Mouse (Mus musculus): ENCODE measurements around the gene Srbd1. TPM values are rescaled to one million over a fixed set of nuclear protein-coding genes. Genes with fewer than 3 reads are reported as not detected.

Srbd1 gene
- polyA plus RNA-seq, 1 experiment from 2014 or later: 9.0 TPM

DNA sequence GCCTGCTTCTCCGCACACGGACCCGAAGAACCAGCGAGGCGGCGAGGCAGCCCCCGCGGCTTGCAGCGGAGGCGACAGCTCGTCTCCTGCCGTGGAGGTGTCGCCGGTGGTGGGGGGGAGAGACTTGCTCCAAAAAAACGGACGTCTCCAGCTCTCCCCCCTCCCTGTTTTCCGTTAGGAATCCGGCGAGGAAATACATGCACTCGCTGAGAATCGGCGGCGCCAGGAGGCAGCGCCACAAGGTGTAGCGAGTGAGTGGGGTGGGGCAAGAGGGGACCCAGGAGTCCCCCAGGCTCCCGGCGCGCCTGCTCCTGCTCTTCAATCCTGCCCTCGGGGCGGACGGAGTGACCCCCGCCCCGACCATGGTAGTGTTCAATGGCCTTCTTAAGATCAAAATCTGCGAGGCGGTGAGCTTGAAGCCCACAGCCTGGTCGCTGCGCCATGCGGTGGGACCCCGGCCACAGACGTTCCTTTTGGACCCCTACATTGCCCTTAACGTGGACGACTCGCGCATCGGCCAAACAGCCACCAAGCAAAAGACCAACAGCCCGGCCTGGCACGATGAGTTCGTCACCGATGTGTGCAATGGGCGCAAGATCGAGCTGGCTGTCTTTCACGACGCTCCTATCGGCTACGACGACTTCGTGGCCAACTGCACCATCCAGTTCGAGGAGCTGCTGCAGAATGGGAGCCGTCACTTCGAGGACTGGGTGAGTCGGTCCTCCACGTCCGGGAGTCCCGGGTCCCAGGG, 23.4 kb upstream of the Srbd1 start:
- ATAC-seq (ENCODE audit: low read depth): no peak

DNA sequence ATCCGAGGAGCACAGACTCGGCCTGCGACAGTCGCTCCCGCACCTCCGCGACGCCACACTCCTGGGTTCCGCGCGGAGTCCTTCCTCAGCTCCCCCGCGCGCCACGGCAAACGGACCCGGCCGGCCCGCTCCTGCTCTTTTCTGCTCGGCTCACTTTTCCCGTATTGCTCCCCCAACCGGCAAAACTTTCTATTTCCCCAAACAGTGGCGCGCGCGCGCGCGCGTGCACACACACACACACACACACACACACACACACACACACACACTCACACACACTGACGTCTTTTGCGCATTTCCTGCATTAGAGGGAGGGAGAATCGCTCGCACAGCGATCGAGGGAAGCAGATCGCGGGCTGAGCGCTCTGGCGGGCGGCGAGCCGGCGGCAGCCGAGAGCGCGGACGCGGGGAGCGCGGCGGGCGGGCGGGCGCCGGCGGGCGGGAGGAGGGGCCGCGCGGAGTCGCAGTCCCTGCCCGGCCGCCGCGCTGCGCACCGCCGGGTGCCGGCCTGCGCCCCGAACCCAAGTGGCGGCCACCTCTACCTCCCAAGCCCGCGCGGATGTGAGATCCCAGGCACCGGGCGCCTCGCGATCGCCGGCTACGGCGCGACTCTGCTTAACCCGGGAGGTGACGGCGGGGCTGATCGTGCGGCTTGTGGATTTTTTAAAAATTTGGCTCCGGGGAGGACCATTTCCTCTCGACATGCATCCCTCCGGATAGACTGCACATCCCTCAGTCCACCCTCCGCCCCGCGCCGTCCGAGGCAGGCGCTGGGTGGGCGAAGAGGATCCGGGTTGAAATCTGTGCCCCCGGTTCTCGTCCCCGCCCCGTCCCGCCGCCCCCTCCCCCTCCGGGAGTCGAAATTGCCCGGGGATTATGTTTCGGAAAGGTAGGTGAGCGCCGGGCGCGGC, 22.6 kb upstream of the Srbd1 start, which contains the start of gene Prkce:
TSS of gene Prkce (plus strand) at position 466 of the 911 bp plus-strand sequence.
- DNase-seq (peak; percentile 55), ATAC-seq (ENCODE audit: low read depth) (peak; percentile 76)
- Histone ChIP-seq H3K4me3 (replicated peaks) (peak within 1 kb of the TSS; percentile 75), H3K27ac (peak within 1 kb of the TSS; percentile 86), H3K9ac (peak within 1 kb of the TSS; percentile 82), H3K27me3 (peaks cover 44% of the 10 kb centered on the region), H3K36me3 (no peaks in the 10 kb centered on the region), H3K4me1 (replicated peaks) (peaks cover 48% of the 10 kb centered on the region), H3K9me3 (replicated peaks) (no peaks in the 10 kb centered on the region), H3K4me2 (peak within 1 kb of the TSS; percentile 96)
- under 1% methylated on average over 91 of the region's 115 CpGs for WGBS (ENCODE audit: insufficient replicate concordance)

More for the DNA sequence above, 23.4 kb upstream of the Srbd1 start:
- Histone ChIP-seq H3K4me1 (replicated peaks) (peaks cover 45% of the 10 kb centered on the region), H3K4me2 (peak overlapping the region; percentile 96), H3K36me3 (no peaks in the 10 kb centered on the region; the same call in 1 of the 2 replicates), H3K9ac (peak overlapping the region; percentile 82), H3K27me3 (peaks cover 44% of the 10 kb centered on the region), H3K9me3 (replicated peaks) (no peaks in the 10 kb centered on the region), H3K4me3 (replicated peaks) (peak overlapping the region; percentile 75), H3K27ac (no peak overlapping the region)
- WGBS (ENCODE audit: insufficient replicate concordance): under 1% methylated on average over 64 of the region's 64 CpGs
- no peak for DNase-seq

DNA sequence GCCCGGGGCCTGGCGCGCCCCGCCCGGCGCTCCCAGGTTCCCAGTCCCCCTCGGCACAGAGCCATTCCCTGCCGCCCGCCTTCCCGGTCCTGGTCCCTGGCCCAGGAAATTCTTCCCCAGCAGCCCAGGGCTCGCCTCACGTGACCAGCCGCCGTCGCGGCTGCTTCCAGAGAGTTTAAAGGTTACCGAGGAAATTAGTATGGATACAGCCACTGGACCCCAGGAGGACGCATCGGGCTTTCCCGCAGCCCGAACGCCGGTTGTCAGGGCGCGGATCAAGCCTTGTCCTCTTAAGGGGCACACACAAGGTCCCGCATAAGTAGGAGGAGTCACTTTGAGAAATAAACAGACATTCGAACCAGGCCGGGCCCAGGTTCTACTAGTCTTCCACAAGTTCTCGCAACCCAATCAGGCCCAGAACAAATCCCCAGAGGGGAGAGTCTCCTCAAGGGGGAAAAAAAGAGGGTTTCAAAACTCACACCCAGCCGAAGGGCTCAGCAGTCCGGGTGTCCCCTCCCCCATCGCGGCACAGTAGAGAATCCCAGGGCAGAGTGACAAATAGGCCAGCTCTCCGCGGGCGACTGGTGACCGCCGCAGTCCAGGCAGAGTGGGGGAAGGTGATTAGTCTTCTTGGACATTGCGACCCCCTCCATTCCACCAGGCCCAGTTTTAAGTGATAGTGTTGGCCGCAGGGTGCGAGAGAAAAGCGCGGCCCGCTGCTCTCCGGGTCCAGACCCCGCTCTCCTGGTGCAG, 21.8 kb upstream of the Srbd1 start:
- Histone ChIP-seq H3K27ac (peak overlapping the region; percentile 86), H3K9ac (peak overlapping the region; percentile 82), H3K4me2 (peak overlapping the region; percentile 96), H3K4me3 (replicated peaks) (peak overlapping the region; percentile 75), H3K9me3 (replicated peaks) (no peaks in the 10 kb centered on the region), H3K4me1 (replicated peaks) (peaks cover 52% of the 10 kb centered on the region), H3K36me3 (no peaks in the 10 kb centered on the region), H3K27me3 (peaks cover 44% of the 10 kb centered on the region)
- DNase-seq (peak; percentile 45), ATAC-seq (ENCODE audit: low read depth) (peak; percentile 61)
- WGBS (ENCODE audit: insufficient replicate concordance): under 1% methylated on average over 46 of the region's 46 CpGs

DNA sequence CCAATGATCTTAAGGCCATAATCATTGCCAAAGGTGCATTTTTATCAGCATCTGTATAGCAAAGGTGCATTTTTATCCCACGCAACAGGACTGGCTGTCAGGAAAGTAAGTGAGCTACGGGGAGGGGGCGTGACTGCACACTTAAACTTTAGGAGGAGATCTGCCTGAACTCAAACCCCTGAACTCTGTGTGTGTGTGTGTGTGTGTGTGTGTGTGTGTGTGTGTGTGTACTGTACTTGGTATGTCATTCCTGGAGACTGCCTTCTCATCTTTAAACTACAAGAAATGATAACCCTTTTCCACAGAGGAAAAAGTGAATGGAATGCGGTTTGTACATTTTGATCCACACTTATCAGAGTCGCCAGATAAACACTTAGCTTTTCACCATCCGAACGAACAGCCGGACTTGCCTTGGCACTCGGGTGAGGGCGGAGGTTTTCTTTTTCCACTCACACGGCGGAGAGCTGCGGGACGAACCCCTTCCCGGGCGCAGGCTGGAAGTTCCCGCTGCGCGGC, 21.1 kb upstream of the Srbd1 start:
- peak overlapping the region; percentile 86 for H3K27ac ChIP-seq
- no peak for DNase-seq
- WGBS (ENCODE audit: insufficient replicate concordance): 8% methylated on average over 19 of the region's 19 CpGs
- peaks cover 44% of the 10 kb centered on the region for H3K27me3 ChIP-seq
- H3K36me3 ChIP-seq: no peaks in the 10 kb centered on the region
- no peaks in the 10 kb centered on the region for H3K9me3 ChIP-seq (replicated peaks)
- H3K9ac ChIP-seq: peak overlapping the region; percentile 82
- ATAC-seq (ENCODE audit: low read depth): no peak
- H3K4me1 ChIP-seq (replicated peaks): peaks cover 52% of the 10 kb centered on the region
- H3K4me2 ChIP-seq: peak overlapping the region; percentile 96
- H3K4me3 ChIP-seq (replicated peaks): peak overlapping the region; percentile 75

DNA sequence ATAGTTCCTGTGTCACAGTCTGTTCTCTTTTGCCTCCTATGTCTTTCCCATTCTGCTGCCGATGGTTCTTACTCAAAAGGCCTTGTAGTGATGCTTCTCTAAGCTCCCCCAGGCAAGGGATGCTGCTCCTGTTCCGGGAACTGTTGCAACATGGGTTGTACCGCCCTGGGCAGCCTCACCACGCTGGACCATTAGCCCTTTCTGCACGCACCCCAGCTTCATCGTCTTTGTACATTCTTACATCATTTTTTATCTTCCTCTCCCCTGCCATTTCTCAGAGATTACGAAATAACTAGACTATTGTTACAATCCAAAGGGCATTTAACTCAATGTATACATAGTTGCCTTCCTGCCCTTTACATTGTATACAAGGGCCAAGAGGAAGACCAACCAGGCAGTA, 19.4 kb upstream of the Srbd1 start:
- Histone ChIP-seq H3K4me2 (no peak overlapping the region), H3K27ac (no peak overlapping the region), H3K9me3 (replicated peaks) (no peaks in the 10 kb centered on the region), H3K4me3 (replicated peaks) (no peak overlapping the region), H3K9ac (no peak overlapping the region), H3K36me3 (no peaks in the 10 kb centered on the region), H3K27me3 (peaks cover 32% of the 10 kb centered on the region), H3K4me1 (replicated peaks) (peaks cover 40% of the 10 kb centered on the region)
- ATAC-seq (ENCODE audit: low read depth): no peak
- 60% methylated on average over 7 of the region's 7 CpGs for WGBS (ENCODE audit: insufficient replicate concordance)
- no peak for DNase-seq

DNA sequence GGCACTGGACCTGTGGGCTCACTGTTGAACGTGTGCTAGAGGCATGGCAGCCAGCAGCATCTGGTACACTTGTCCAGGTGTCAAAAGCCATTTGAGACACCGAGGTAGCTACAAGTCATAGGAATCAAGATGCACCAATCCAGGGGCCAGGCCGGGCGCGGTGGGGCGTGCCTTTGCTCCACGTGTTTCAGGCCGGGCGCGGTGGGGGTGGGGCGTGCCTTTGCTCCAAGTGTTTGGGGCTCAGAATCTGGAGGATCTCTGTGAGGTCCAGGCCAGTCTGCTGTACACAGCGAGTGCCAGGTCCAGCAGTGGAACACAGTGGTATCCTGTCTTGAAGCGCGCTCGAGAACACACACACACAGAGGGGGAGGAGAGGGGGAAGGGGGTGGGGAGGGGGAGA, 17.7 kb upstream of the Srbd1 start:
- Histone ChIP-seq H3K9ac (no peak overlapping the region), H3K27me3 (peaks cover 18% of the 10 kb centered on the region), H3K4me3 (replicated peaks) (no peak overlapping the region), H3K27ac (no peak overlapping the region), H3K4me2 (no peak overlapping the region), H3K4me1 (replicated peaks) (peaks cover 25% of the 10 kb centered on the region), H3K36me3 (no peaks in the 10 kb centered on the region), H3K9me3 (replicated peaks) (no peaks in the 10 kb centered on the region)
- ATAC-seq (ENCODE audit: low read depth): no peak
- DNase-seq: peak; percentile 33
- 58% methylated on average over 15 of the region's 15 CpGs for WGBS (ENCODE audit: insufficient replicate concordance)

DNA sequence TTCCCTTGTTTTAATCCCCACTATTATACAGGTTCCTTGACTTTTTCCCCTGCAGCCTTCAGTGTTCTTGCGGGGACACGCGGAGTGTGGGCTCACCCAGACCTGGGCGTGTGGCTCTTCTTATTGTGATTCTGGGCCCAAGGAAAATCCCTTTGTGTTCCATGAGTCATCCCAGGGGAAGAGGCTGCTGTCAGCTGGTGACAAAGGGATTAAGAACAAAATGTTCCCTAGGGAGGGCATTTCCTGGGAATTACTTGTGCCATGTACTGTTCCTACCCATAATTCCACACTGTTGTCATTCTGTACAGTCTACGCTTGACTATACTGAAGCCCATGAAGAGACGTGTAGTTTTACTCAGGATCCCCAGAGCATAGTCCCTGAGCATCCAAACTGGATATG, 12.0 kb upstream of the Srbd1 start:
- no peak for DNase-seq
- Histone ChIP-seq H3K4me2 (no peak overlapping the region), H3K9me3 (replicated peaks) (no peaks in the 10 kb centered on the region), H3K4me3 (replicated peaks) (no peak overlapping the region), H3K27ac (no peak overlapping the region), H3K27me3 (0 out of 2 replicates have a peak, but pooled peaks cover 3% of the 10 kb centered on the region), H3K4me1 (replicated peaks) (no peaks in the 10 kb centered on the region), H3K9ac (no peak overlapping the region), H3K36me3 (no peaks in the 10 kb centered on the region)
- ATAC-seq (ENCODE audit: low read depth): no peak
- WGBS (ENCODE audit: insufficient replicate concordance): 70% methylated on average over 6 of the region's 6 CpGs

DNA sequence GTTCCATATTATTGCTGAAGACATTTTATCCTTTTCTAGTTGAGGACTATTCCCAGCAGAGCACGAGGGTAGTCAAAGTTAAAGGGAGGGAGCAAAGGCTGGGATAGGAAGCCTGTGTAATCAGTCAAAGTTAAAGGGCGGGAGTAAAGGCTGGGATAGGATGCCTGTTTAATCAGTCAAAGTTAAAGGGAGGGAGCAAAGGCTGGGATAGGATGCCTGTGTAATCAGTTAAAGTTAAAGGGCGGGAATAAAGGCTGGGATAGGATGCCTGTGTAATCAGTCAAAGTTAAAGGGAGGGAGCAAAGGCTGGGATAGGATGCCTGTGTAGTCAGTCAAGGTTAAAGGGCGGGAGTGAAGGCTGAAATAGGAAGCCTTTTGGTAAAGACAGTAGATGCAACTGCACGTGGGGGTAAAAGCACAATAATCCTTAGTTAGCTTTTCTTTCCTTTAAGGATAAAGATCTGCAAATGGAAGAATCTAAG, 5.9 kb upstream of the Srbd1 start:
- Histone ChIP-seq H3K4me1 (replicated peaks) (peaks cover 8% of the 10 kb centered on the region), H3K27me3 (no peaks in the 10 kb centered on the region), H3K9me3 (replicated peaks) (no peaks in the 10 kb centered on the region), H3K27ac (no peak overlapping the region), H3K9ac (no peak overlapping the region), H3K4me3 (replicated peaks) (no peak overlapping the region), H3K36me3 (no peaks in the 10 kb centered on the region), H3K4me2 (no peak overlapping the region)
- WGBS (ENCODE audit: insufficient replicate concordance): 14% methylated on average over 5 of the region's 5 CpGs
- ATAC-seq (ENCODE audit: low read depth): peak; percentile 87
- peak; percentile 46 for DNase-seq

DNA sequence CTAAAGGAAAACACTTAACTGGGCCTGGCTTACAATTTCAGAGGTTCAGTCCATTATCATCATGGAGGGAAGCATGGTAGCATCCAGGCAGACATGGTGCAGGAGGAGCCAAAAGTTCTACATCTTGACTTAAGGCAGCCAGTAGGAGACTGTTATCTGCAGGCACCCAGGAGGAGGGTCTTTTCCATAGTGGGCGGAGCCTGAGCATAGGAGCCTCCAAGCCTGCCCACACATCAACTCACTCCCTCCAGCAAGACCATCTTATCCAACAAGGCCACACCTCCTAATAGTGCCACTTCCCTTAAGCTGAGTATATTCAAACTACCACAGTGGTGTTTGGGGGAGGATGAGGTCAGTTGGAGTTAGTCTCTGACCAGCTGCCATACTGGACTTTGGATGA, 4.8 kb upstream of the Srbd1 start:
- no peak overlapping the region for H3K4me3 ChIP-seq (replicated peaks)
- H3K4me2 ChIP-seq: no peak overlapping the region
- H3K9me3 ChIP-seq (replicated peaks): no peaks in the 10 kb centered on the region
- no peaks in the 10 kb centered on the region for H3K27me3 ChIP-seq
- H3K4me1 ChIP-seq (replicated peaks): peaks cover 15% of the 10 kb centered on the region
- no peak overlapping the region for H3K27ac ChIP-seq
- peak; percentile 27 for DNase-seq
- 73% methylated on average over 1 of the region's 1 CpGs for WGBS (ENCODE audit: insufficient replicate concordance)
- no peak overlapping the region for H3K9ac ChIP-seq
- no peaks in the 10 kb centered on the region for H3K36me3 ChIP-seq
- ATAC-seq (ENCODE audit: low read depth): no peak

DNA sequence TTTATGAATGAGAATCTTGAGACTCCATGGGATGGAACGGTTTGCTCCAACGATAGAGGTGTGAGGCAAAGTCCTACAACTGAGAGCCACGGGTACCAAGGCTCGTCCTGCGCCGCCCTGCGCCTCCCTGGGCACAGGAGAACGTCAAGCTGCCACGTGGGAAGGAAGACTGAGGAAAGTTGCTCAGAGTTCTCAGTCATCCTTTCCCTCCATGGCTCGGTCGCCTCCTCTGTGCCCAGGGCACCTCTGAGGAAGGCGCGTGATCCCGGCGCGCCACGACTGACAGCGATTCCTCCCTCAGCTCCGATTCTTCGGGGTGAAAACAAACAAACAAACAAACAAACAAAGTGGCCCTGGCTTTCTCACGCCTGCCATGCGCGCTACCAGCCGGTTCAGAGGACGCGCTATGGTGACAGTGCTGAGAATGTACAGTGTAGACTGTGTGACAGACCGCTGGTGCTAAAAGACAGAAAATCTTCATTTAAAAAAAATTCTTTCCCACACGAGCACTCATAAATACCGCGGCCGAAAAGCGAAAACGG, 367 bp downstream of the Srbd1 start:
- under 1% methylated on average over 33 of the region's 33 CpGs for WGBS (ENCODE audit: insufficient replicate concordance)
- Histone ChIP-seq H3K4me1 (replicated peaks) (peaks cover 30% of the 10 kb centered on the region), H3K9me3 (replicated peaks) (no peaks in the 10 kb centered on the region), H3K9ac (peak overlapping the region; percentile 89), H3K36me3 (peaks cover 12% of the 10 kb centered on the region), H3K4me3 (replicated peaks) (peak overlapping the region; percentile 91), H3K4me2 (peak overlapping the region; percentile 80), H3K27ac (peak overlapping the region; percentile 77), H3K27me3 (no peaks in the 10 kb centered on the region)
- ATAC-seq (ENCODE audit: low read depth): peak; percentile 77
- DNase-seq: no peak

Data from liver, embryonic 13.5 days (tissue).